Mouse (Mus musculus) ES-Bruce4 (cell line): ENCODE measurements around the gene Ski.

Source experiments
- CTCF ChIP-seq: IDR thresholded peaks from one replicate; pipeline ENCODE4 v1.8.1; 2011; ENCODE audit warnings: low read depth, low read length
- POLR2A ChIP-seq: IDR thresholded peaks from one replicate; pipeline ENCODE4 v1.8.1; 2011; ENCODE audit warnings: low read length; ENCODE audit not compliant: insufficient read depth

GRCm38 (mm10) chr4:155146107-155146823 is 76.1 kb downstream of the Ski start:
- TF ChIP-seq POLR2A (no peak), CTCF (no peak)
